Mouse (Mus musculus) urinary bladder, postnatal 10 days (tissue): ENCODE measurements around the gene Nyap2.

Source experiments
- DNase-seq: peaks from one replicate; pipeline ENCODE4 v3.0.0; 2022; ENCODE audit warnings: low spot score

Nyap2 gene

GRCm38 (mm10) chr1:81076831-81077664 is at the start of gene Nyap2:
Gene Nyap2, plus strand, starts transcription at chr1:81076950.
- no peak for DNase-seq

DNA sequence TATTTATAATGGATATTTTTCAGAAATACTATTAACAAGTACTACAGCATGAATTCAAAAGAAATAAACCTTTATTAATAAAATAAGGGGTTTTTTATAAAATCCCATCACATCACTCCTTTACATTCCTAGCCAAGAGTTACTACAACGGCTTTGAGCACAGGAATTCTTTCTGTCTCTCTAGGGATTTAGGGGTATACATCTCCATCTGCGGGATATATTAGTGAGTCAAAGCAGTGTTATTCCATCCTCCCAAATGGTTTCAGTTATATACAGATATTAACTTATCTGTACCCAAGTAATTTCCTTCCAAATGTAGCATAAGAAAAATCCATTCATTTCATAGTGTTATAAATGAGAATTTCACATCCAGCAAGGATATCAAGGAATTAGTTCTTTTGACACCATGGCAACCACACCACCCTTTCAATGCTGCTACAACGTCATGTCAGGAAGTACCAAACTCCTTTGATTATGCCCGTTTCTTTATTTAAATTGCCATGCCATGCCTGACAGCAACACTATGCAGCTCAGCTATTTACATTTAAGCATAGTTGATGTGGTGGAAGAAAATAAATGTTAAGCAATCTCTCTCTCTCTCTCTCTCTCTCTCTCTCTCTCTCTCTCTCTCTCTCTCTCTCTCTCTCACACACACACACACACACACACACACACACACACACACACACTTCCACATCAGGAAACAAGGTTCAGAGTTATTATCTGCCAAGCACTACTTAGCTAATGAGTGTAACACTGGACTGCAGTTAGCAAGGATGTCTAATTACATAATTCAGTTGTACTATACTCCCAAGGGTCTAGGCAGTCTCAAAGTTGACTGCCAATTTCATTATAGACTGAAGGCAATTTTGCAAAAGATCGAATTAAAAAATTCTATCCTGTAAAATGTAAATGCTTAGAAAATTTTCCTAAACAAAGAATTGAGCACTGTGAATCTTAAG is 33.6 kb upstream of the Nyap2 start:
- DNase-seq = no peak

DNA sequence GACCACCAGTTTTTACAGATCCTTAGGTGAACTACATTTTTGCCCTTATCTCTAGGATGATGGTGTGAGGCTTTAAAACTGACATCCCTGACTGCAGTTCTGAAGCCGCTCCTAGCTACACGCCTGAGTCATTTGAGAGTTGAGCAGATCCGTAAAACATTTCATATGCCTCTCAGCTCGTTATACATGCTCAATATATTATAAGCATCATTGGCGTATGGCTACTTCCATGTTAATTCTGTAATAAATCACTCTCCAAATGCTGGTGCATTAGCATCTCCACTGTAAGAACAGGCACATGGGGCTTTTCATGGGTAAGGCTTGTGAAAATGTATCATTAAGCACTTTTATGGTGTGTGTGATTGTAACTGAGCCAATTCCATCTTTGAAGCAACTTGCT is 18.4 kb upstream of the Nyap2 start:
- DNase-seq = no peak

DNA sequence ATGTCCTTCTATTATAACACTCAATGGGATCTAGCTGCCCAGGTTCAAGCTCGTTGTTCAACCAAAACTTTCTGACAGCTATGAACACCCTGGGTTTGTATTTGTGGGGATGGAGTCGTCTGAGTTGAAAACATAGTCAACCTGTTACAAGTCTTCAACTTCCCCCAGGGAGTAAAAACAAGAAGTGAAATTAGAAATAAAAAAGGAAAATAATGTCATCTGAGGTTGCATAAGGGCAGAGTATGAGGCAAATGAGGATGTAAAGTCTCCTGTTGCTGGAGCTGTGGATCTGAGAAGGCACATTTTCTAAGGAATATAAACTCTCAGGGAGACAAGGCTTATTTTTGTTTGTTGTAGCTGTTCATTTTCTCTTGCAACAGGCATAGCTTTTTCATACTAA is 17.9 kb upstream of the Nyap2 start:
- no peak for DNase-seq

- DNase-seq = no peak
These were observed 13.9 kb upstream of the Nyap2 start for GRCm38 (mm10) chr1:81062811-81063210.

- no peak for DNase-seq
These were observed 491 bp upstream of the Nyap2 start for GRCm38 (mm10) chr1:81076259-81076658.

GRCm38 (mm10) chr1:81077665-81078314 is 1.0 kb downstream of the Nyap2 start:
- no peak for DNase-seq

DNA sequence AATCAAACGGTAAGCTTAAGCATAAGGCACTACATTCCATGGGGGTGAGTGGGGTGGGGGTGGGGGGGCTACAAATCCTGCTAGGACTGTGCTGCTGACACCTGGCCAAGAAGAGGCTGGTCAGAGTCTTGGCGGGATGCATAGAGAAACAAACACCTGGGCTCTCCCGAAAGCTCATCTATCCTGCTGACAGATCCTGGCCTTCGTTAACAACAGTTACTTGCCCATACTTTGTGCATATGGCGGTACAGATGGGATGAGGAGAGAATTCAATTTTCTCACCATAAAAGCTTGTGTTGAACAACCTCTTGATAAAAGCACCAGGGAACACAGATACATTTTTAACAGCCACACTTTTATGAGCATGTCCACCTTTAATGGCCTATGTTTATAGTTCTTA is 10.7 kb downstream of the Nyap2 start:
- DNase-seq = no peak

DNA sequence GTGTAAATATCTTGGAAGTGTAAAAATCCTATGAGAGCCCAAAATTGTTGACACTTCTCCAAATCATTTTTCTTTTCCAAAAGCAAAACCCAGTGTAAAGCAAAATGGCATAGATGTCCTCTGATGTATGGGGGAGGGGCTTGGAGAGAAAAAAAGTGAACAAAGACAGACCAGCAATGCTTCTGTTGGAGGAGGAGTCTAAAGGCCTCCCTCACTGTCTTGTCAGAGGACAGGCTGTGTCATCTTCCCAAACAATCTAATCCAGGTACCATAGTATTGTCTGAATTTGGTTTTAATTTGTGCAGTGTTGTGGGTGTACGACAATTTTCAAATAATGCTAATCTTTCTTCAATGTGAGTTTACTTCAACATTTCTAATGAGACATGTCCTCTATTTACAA is 13.7 kb downstream of the Nyap2 start:
- DNase-seq = no peak

DNA sequence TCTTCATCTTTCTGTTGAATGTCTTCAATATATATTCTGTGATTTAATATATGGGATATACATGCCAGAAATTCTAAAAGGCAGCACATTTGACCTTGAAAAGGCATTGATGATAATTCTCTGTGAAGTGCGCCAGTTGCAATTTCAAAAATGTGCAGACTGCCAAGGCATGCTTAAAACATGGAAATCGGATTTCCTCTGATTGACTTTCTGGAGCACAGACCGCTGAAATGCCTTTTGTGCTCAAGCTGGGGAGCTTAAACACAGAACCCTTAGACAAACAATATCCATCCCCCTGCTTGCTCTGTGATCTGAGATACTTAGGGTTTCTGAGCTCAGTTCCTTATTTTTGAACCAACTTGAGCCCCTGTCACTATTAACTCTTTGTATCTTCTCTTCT is 14.2 kb downstream of the Nyap2 start:
- DNase-seq = no peak

GRCm38 (mm10) chr1:81092056-81092455 is 15.3 kb downstream of the Nyap2 start:
- no peak for DNase-seq

DNA sequence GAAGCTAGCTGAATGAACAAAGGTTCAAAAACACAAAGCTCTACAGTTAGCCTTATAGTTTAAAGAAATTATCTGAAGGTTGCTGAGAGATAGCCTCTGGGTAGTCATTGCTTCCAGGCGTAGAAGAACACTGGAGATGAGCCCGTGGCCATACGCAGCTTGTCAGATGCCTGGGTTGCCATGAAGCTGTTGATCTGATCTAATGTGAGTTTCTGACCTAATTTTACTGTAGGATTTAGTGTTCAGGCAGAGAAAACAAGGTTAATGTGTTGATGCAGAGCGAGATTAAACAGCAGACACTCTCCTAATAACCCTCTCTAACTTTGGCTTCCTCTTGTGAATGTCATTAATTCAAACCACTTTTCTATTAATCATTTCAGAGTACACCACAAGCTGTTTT is 16.1 kb downstream of the Nyap2 start:
- no peak for DNase-seq

DNA sequence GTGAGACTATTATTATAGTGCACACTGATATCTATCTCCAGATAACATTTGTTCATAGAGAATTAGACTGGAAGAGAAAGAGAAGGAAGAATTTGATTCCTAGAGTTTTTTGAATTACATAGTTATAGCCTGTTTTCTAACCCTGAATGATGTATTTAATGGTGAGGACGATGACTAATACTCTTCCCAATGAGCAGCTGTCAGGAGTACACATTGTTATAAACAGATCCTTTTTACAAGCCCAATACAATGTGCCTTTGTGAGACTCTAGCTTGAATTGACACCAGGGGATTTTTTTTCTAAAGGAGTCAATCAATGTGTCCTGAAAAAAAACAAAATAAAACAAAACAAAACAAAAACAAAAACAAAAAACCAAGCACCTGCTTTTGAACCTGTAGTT is 22.2 kb downstream of the Nyap2 start:
- no peak for DNase-seq

DNA sequence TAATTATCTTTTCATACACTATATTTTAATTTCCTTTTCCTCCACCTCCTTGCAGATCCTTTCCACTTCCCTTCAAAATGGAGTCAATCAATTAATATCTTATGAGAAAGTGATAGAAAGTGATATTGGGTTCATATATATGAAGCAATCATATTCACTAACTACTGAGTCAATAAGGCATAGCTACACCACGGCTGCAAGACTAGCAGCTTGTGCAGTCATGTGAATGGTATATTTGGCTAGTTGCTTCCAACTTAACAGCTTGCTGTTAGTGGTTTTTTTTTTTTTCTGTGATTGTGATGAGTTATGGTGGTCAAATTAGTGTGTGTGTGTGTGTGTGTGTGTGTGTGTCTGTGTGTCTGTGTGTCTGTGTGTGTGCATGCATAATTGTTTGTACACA is 25.0 kb downstream of the Nyap2 start:
- no peak for DNase-seq

GRCm38 (mm10) chr1:81119732-81120131 is 43.0 kb downstream of the Nyap2 start:
- no peak for DNase-seq

DNA sequence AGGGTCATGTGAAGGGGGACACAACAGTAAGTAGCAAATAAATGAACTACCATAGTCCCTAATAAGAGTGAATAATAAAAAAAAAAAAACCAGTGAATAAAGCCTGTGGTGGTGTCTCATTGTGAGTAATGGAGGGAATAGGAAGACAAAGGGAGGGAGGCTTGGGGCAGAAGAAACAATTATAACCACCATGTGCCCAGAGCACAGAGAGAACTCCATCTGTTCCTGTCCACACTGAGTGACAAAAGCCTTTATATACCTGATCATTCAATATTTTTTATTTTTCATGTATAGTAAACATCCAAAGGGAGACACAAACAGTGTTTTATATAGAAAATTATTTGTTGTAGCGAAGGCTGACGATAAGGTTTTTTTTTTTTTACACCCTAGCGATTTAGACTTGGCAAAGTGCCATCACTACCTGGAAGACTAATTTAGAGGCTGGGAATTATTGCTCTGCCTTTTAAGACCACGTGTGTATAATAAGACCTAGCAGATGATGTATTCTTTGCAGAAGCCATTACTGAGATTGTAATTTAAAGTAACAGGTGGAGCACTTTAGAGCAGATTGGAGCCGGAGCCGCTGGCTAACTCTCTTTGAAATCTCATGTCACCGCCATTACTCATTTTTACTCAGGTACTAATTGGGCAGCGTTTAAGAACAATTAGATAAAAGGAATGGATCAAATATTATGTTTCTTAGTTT is 55.4 kb downstream of the Nyap2 start:
- no peak for DNase-seq

- no peak for DNase-seq
These were observed 67.1 kb downstream of the Nyap2 start for GRCm38 (mm10) chr1:81143855-81144254.

DNA sequence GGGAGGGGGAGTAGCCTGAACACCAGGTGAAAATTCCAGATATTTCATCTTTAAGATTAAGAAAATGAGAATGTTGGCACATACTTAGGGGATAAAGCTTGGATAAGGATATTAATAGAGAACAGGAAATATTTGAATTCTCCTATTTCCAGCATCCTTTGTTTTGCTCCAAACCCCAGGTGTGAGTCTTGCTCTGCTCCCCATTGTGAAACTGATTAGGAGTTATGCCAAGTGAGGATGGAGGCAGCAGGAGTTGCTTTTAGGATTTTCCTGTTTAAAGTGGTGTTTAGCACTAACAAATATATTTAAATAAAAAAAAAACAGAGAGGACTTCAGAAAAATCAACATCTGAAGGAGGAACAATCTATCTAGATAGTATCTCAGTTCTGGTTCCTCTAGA is 68.8 kb downstream of the Nyap2 start:
- DNase-seq = no peak

GRCm38 (mm10) chr1:81169245-81169644 is 92.5 kb downstream of the Nyap2 start:
- DNase-seq = no peak

- no peak for DNase-seq
These were observed 96.0 kb downstream of the Nyap2 start for GRCm38 (mm10) chr1:81172703-81173102.

DNA sequence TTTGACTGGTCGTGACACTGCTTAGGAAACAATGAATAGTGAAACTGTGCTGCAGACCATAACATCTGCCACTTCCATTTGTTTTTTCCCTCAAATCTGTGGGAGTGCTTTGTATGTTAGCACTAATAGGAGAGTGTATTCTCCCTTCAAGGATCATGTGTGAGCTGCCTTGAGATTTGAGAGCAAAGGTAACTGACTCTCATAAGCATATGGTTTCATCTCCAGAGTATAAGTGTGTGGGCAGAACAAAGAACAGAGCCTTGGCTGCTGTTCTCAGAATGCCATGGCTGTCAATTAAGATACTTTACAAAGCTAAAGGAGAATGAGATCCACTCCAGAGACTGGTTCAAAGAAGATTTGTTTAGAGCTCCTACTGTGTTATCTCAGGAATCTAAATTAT is 96.6 kb downstream of the Nyap2 start:
- DNase-seq = no peak

DNA sequence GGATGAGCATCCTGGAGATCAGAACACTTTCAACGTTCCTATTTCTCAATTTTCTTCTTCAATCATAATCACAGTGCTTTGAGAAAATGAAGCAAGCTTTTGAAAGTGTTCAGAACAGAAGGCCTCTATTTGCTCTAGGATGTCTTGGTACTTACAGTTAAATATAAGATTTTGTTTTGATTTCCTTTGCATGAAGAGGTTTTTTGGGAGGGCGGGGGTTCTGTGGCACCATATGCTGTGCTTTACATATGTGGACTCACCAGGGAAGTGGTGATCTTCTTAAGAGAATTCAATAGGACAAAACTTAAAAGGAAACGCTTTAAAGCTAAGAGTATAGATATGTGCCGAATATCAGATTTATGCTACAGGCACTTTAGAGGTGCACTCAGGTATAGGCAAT is 103.0 kb downstream of the Nyap2 start:
- no peak for DNase-seq
